Mouse (Mus musculus) G1E (cell line): ENCODE results near the gene Acaa1b.

ENCODE experiments used
- CTCF ChIP-seq: IDR thresholded peaks from 2 replicates; pipeline ENCODE4 v1.5.1; 2012; ENCODE audit warnings: low read depth, low read length, inconsistent platforms, mixed read lengths
- GATA1 ChIP-seq: IDR thresholded peaks from 2 replicates; pipeline ENCODE4 v1.6.1; 2012; ENCODE audit warnings: borderline replicate concordance, low read length, inconsistent platforms, mixed read lengths
- POLR2AphosphoS5 ChIP-seq: IDR thresholded peaks from 2 replicates; pipeline ENCODE4 v1.6.1; 2012; ENCODE audit warnings: low read depth, low read length, inconsistent platforms; ENCODE audit not compliant: insufficient replicate concordance
- TAL1 ChIP-seq: conservative IDR thresholded peaks from 2 replicates; pipeline ENCODE4 v1.6.1; 2012; ENCODE audit warnings: low read depth, low read length, inconsistent platforms, mixed read lengths

GRCm38 (mm10) chr9:119145638-119146037 is 11.3 kb downstream of the Acaa1b start:
- no peak for TF ChIP-seq CTCF
- no peak for TF ChIP-seq POLR2AphosphoS5
- TF ChIP-seq GATA1 = no peak
- no peak for TF ChIP-seq TAL1
